Comparison of ENCODE assay signal across 14 mouse cellular contexts in genomic region chr11:65039517-65040095, GRCm38 (mm10).
DNase-seq lines count a peak whose midpoint lies in the region; ATAC-seq lines count a peak whose summit lies in the region.
"Had no signal": no experiment of that assay in that cellular context is flagged by ENCODE, and none has a peak within 500 bp of the region (broad histone marks: within the 10 kb centered on the region; RNA-seq: fewer than 3 reads in every experiment).

No protein-coding gene starts in this region.

- no peak overlapping the region for H3K9ac ChIP-seq in midbrain, embryonic 15.5 days
- H3K9ac ChIP-seq in lung, embryonic 16.5 days (ENCODE audit: low read length) = no peak overlapping the region
- H3K9ac ChIP-seq in stomach, embryonic 16.5 days (ENCODE audit: low read length) = no peak overlapping the region; the same call in 1 of the 2 replicates
- H3K9ac ChIP-seq: liver, embryonic 14.5 days had no signal

- H3K9me3 ChIP-seq in midbrain, embryonic 10.5 days (replicated peaks) = no peaks in the 10 kb centered on the region
- H3K9me3 ChIP-seq in midbrain, embryonic 15.5 days = no peaks in the 10 kb centered on the region
- no peaks in the 10 kb centered on the region for H3K9me3 ChIP-seq in lung, embryonic 16.5 days (ENCODE audit: control insufficient read depth, low read length)
- no peaks in the 10 kb centered on the region for H3K9me3 ChIP-seq in stomach, embryonic 16.5 days (replicated peaks; ENCODE audit: control insufficient read depth, low read length)

- H3K27me3 ChIP-seq in midbrain, embryonic 10.5 days (ENCODE audit: low read depth, poor library complexity, severe bottlenecking) = no peaks in the 10 kb centered on the region
- H3K27me3 ChIP-seq in midbrain, embryonic 15.5 days (replicated peaks) = no peaks in the 10 kb centered on the region
- no peaks in the 10 kb centered on the region for H3K27me3 ChIP-seq in lung, embryonic 16.5 days (ENCODE audit: control insufficient read depth, insufficient read depth, low read depth, low read length)
- H3K27me3 ChIP-seq in stomach, embryonic 16.5 days (ENCODE audit: control insufficient read depth, insufficient read depth, low read length) = no peaks in the 10 kb centered on the region

- peak overlapping the region; percentile 56; the same call in 1 of the 2 replicates for H3K27ac ChIP-seq in midbrain, embryonic 10.5 days (replicated peaks)
- H3K27ac ChIP-seq in midbrain, embryonic 15.5 days = no peak overlapping the region
- H3K27ac ChIP-seq in lung, embryonic 16.5 days (ENCODE audit: low read length) = peak overlapping the region; percentile 54
- no peak overlapping the region for H3K27ac ChIP-seq in stomach, embryonic 16.5 days (ENCODE audit: low read length)
- H3K27ac ChIP-seq: liver, embryonic 14.5 days had no signal

- WGBS in midbrain, embryonic 10.5 days = 74% methylated on average over 12 of the region's 12 CpGs
- 46% methylated on average over 12 of the region's 12 CpGs for WGBS in midbrain, embryonic 15.5 days
- WGBS in lung, embryonic 16.5 days = 21% methylated on average over 12 of the region's 12 CpGs
- 47% methylated on average over 12 of the region's 12 CpGs for WGBS in stomach, embryonic 16.5 days

- H3K4me2 ChIP-seq in midbrain, embryonic 15.5 days = no peak overlapping the region
- peak overlapping the region; percentile 36 for H3K4me2 ChIP-seq in lung, embryonic 16.5 days (ENCODE audit: low read depth, low read length)
- no peak overlapping the region for H3K4me2 ChIP-seq in stomach, embryonic 16.5 days (ENCODE audit: low read depth, low read length)

- ATAC-seq in midbrain, embryonic 15.5 days (replicated peaks) = no peak
- peak; percentile 84 for ATAC-seq in lung, embryonic 16.5 days (ENCODE audit: low read depth)
- ATAC-seq in stomach, embryonic 16.5 days (ENCODE audit: insufficient read depth, low FRiP score) = 0 out of 2 replicates have a peak, but pooled peaks have one; percentile 13

- peaks cover 24% of the 10 kb centered on the region for H3K4me1 ChIP-seq in midbrain, embryonic 10.5 days
- H3K4me1 ChIP-seq in midbrain, embryonic 15.5 days = peaks cover 15% of the 10 kb centered on the region
- H3K4me1 ChIP-seq in lung, embryonic 16.5 days (replicated peaks; ENCODE audit: control insufficient read depth, insufficient read depth, low read length) = peaks cover 22% of the 10 kb centered on the region
- H3K4me1 ChIP-seq in stomach, embryonic 16.5 days (ENCODE audit: control insufficient read depth, insufficient read depth, low read length) = peaks cover 10% of the 10 kb centered on the region

- no peak overlapping the region for H3K4me3 ChIP-seq in midbrain, embryonic 10.5 days
- H3K4me3 ChIP-seq in midbrain, embryonic 15.5 days = no peak overlapping the region
- H3K4me3 ChIP-seq in lung, embryonic 16.5 days (ENCODE audit: low read length) = 0 out of 2 replicates have a peak overlapping the region, but pooled peaks have one; percentile 6
- no peak overlapping the region for H3K4me3 ChIP-seq in stomach, embryonic 16.5 days (replicated peaks; ENCODE audit: low read length)

- peak; percentile 21 for DNase-seq in embryo, embryonic 11 days
- no peak for DNase-seq in embryo, embryonic 10 days (ENCODE audit: low spot score)
- DNase-seq in midbrain, embryonic 10.5 days (ENCODE audit: low spot score) = no peak
- no peak for DNase-seq in left cerebral cortex, adult 11 months (ENCODE audit: low spot score)
- no peak for DNase-seq in adrenal gland, postnatal 25 days
- DNase-seq: cerebellum, adult 2 months; heart, postnatal 14 days; kidney, adult 9 months; right cerebral cortex, postnatal 25 days; thymus, postnatal 36 days had no signal

- no peaks in the 10 kb centered on the region for H3K36me3 ChIP-seq in midbrain, embryonic 10.5 days
- peaks cover 6% of the 10 kb centered on the region; the same call in 1 of the 2 replicates for H3K36me3 ChIP-seq in midbrain, embryonic 15.5 days (replicated peaks)
- peaks cover 2% of the 10 kb centered on the region; the same call in 1 of the 2 replicates for H3K36me3 ChIP-seq in lung, embryonic 16.5 days (ENCODE audit: control insufficient read depth, insufficient read depth, low read length)
- H3K36me3 ChIP-seq in stomach, embryonic 16.5 days (ENCODE audit: control insufficient read depth, insufficient read depth, low read length) = no peaks in the 10 kb centered on the region

Comparison
In these comparisons a context has a peak if more than half of its experiments do, and no peak if none do; other contexts are left out.
1. H3K27ac ChIP-seq: peak in midbrain, embryonic 10.5 days (single experiment) and lung, embryonic 16.5 days (single experiment); none in midbrain, embryonic 15.5 days (single experiment) and stomach, embryonic 16.5 days (single experiment).